Mouse (Mus musculus) embryonic facial prominence, embryonic 12.5 days (tissue): Measurements from ENCODE around the gene B3galnt1. TPM values are rescaled to one million over a fixed set of nuclear protein-coding genes. Genes with fewer than 3 reads are reported as not detected.
A peak's percentile ranks its signal among the peaks of the same experiment; 100 is the strongest.

ENCODE experiments used
- ATAC-seq: fragments of 200-750 bp; cut with Nextera tagmentation; 2 replicates; pipeline ENCODE4 v1.8.0; 2017; ENCODE audit not compliant: insufficient number of reproducible peaks, insufficient read depth, low FRiP score, low TSS enrichment
- H3K27ac ChIP-seq: fragments of 300-500 bp; sonication (generic); 2 replicates; pipeline ENCODE4 v1.5.1; 2016; ENCODE audit warnings: mild to moderate bottlenecking
- H3K27me3 ChIP-seq: fragments of 300-500 bp; sonication (generic); 2 replicates; pipeline ENCODE4 v1.6.1; 2016; ENCODE audit warnings: mild to moderate bottlenecking, moderate library complexity
- H3K36me3 ChIP-seq: fragments of 300-500 bp; sonication (generic); 2 replicates; pipeline ENCODE4 v1.6.1; 2016; ENCODE audit warnings: mild to moderate bottlenecking
- H3K4me1 ChIP-seq: fragments of 300-500 bp; sonication (generic); 2 replicates; pipeline ENCODE4 v1.6.1; 2016
- H3K4me2 ChIP-seq: fragments of 300-500 bp; sonication (generic); replicated peaks from 2 replicates; pipeline ENCODE4 v1.6.1; 2016; ENCODE audit warnings: mild to moderate bottlenecking, moderate library complexity
- H3K4me3 ChIP-seq: fragments of 300-500 bp; sonication (generic); 2 replicates; pipeline ENCODE4 v1.5.1; 2016; ENCODE audit warnings: mild to moderate bottlenecking
- H3K9ac ChIP-seq: fragments of 300-500 bp; sonication (generic); 2 replicates; pipeline ENCODE4 v1.6.1; 2016; ENCODE audit warnings: mild to moderate bottlenecking, moderate library complexity
- H3K9me3 ChIP-seq: fragments of 300-500 bp; sonication (generic); 2 replicates; pipeline ENCODE4 v1.6.1; 2016; ENCODE audit warnings: mild to moderate bottlenecking, moderate library complexity
- WGBS: fragments of 180-500 bp; shearing (Covaris S2); methylation state at CpG from one replicate; pipeline ENCODE4 v1.1.7; 2016; 5-methylcytosine and 5-hydroxymethylcytosine counted together
- polyA plus RNA-seq: library from polyadenylated mRNA; unstranded; fragments of >200 nt; fragmentation: Nextera tagmentation; extraction: Ambion mirVana; gene quantifications from 2 replicates; pipeline ENCODE4 v1.2.1, GENCODE M21; 2016

Gene B3galnt1
- 39.0 and 40.1 TPM in 2 replicates for polyA plus RNA-seq

DNA sequence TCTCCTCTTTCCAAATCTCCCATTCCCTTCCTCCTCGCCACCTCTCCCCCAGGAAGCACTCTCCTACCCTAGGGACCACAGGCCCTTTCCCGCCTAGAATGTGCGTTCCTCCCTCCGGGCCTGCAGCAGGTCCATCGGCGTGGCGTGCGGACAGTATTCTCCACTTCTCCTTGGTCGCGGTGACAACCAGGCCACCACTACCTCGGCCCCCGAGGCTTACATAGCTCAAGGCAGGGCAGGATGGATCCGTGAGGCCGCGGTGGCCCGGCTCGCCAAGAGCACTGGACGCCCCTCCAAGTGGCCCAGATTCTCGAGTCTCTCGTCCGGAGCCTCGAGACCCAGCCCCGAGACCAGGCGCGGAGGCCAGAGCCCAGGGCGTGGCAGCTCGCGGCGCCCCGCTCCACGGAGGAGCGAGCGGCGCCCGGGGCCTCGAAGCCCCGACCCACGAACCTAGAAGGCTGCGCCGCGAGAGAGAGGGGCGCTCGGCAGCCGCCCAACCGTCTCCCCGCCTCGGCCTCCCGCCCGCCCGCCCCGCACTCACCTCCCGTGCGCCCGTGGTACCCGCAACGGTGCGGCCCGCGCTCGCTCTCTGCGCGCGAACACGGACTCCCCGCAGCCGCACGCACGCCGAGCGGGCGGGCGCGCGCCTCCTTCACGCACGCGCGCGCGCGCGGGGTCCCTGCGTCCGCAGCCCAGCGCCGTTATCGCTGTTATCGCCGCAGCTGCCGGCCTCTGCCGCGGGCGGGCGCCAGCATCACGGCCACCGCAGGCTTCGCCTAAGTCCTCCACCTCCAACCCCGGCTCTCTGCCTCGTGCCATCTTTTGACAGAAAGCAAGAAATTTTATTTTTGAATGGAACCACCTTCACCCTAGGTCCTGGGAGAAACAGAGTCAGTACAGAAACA is at the start of gene B3galnt1:
TSS of gene B3galnt1 (minus strand) at position 700 of the 905 bp plus-strand sequence.
- peak within 1 kb of the TSS; percentile 30; the same call in 1 of the 2 replicates for H3K27ac ChIP-seq
- peak within 1 kb of the TSS; percentile 78 for H3K4me2 ChIP-seq
- H3K27me3 ChIP-seq: 0 out of 2 replicates have a peak, but pooled peaks cover 2% of the 10 kb centered on the region
- H3K9me3 ChIP-seq: no peaks in the 10 kb centered on the region
- peak within 1 kb of the TSS; percentile 71 for H3K4me3 ChIP-seq
- H3K36me3 ChIP-seq: no peaks in the 10 kb centered on the region
- ATAC-seq: peak; percentile 80
- H3K9ac ChIP-seq: peak within 1 kb of the TSS; percentile 88
- under 1% methylated on average over 82 of the region's 99 CpGs for WGBS
- H3K4me1 ChIP-seq: peaks cover 8% of the 10 kb centered on the region

DNA sequence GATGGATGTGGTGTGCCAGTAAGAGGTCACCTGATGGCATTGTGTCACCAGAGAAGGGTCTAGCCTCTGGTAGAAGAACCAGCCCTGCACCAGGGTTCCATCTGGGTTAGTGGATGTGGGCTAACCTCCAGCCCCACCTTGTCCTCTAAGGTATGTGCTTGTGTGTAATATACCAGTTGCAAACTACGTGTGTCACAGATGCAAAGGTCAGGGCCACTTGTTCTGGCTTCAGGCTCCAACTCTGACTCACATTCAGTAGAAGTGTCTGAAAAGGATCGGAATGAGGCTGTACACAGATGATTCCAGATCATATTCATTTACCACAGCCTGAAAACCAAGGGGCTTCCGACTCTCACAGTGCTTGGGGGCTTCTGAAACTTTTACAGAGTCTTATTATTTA is 35.8 kb upstream of the B3galnt1 start:
- Histone ChIP-seq H3K4me2 (no peak overlapping the region), H3K9me3 (no peaks in the 10 kb centered on the region), H3K4me1 (no peaks in the 10 kb centered on the region; the same call in 1 of the 2 replicates), H3K9ac (no peak overlapping the region), H3K36me3 (no peaks in the 10 kb centered on the region), H3K27me3 (no peaks in the 10 kb centered on the region), H3K27ac (no peak overlapping the region), H3K4me3 (no peak overlapping the region)
- ATAC-seq: no peak
- 83% methylated on average over 3 of the region's 3 CpGs for WGBS

DNA sequence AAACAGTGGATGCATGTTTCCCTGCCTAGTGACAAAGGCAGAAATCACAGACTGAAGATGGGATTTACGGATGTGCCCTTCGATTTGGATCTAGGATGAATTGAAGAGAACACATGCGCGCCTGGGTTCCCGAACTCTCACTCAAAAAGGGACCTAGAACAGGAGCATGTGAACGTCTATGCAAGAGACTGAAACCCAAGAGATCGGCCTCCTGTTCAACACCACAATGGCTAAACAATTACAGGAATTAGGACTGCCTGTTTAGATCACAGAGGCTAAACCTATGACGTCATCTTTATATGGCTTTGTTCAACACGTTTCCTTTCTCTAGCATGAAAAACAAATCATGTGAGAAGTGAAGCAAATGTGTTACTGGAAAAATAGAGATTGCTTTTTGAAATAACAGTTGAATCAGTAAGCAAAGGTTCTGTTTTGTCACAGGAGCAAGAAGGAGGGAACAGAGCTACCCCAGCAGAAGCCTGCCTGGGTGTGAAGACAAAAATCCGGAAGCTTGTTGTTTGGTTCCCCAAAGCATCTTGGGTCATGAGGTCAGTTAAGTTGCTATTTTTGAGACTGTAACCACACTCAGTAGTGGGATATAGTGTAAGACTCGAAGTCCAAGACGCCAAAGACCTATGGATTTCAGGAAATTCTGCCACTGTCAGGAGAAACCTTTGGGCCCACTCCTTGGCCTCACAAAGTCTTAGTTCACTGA is 35.1 kb upstream of the B3galnt1 start:
- Histone ChIP-seq H3K9me3 (no peaks in the 10 kb centered on the region), H3K9ac (no peak overlapping the region), H3K36me3 (no peaks in the 10 kb centered on the region), H3K27me3 (no peaks in the 10 kb centered on the region), H3K27ac (no peak overlapping the region), H3K4me2 (no peak overlapping the region), H3K4me3 (no peak overlapping the region), H3K4me1 (no peaks in the 10 kb centered on the region; the same call in 1 of the 2 replicates)
- no peak for ATAC-seq
- WGBS: 81% methylated on average over 12 of the region's 12 CpGs

GRCm38 (mm10) chr3:69626963-69627590 is 28.3 kb upstream of the B3galnt1 start:
- no peak for ATAC-seq
- no peak overlapping the region for H3K27ac ChIP-seq
- 66% methylated on average over 11 of the region's 11 CpGs for WGBS

DNA sequence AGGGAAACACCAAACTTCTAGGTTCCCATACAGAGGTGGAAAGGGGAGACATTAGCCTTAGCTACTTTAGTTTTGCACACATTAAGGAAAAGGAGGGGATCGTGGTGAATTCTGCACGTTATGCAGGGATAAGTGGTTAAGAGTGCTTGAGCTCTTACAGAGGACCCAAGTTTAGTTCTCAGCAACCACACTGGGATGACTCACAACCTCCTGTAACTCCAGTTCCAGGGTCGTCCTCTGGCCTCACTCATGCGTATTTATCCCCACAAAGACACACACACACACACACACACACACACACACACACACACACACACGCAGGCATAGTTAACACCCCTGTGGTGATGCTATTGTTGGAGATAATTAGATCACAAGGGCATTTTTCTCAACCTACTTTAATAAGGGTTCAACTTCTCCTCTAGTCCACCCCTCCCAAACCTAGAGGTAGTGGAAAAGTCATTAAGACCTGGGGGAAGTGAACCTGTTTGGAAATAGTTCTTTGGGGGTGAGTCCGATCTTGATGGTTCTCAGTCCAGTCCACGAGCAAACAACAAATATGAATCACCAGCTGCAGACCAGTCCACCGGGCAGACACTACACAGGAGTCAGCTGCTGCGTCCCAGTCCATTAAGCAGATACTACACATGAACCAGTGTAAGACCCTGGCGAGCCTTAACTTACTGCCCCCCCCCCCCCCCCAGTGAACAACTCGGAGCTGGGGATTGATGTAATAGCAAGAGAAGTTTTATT is 27.6 kb upstream of the B3galnt1 start:
- H3K9me3 ChIP-seq: no peaks in the 10 kb centered on the region
- H3K27me3 ChIP-seq: no peaks in the 10 kb centered on the region
- H3K9ac ChIP-seq: no peak overlapping the region
- WGBS: 77% methylated on average over 11 of the region's 11 CpGs
- no peak for ATAC-seq
- no peak overlapping the region for H3K4me3 ChIP-seq
- H3K36me3 ChIP-seq: no peaks in the 10 kb centered on the region
- H3K4me1 ChIP-seq: no peaks in the 10 kb centered on the region
- no peak overlapping the region for H3K4me2 ChIP-seq
- no peak overlapping the region for H3K27ac ChIP-seq

More at GRCm38 (mm10) chr3:69626963-69627590, 28.3 kb upstream of the B3galnt1 start:
- H3K9ac ChIP-seq: no peak overlapping the region
- H3K4me1 ChIP-seq: no peaks in the 10 kb centered on the region; the same call in 1 of the 2 replicates
- H3K36me3 ChIP-seq: no peaks in the 10 kb centered on the region
- H3K4me2 ChIP-seq: no peak overlapping the region
- H3K27me3 ChIP-seq: no peaks in the 10 kb centered on the region
- no peaks in the 10 kb centered on the region for H3K9me3 ChIP-seq
- H3K4me3 ChIP-seq: no peak overlapping the region

DNA sequence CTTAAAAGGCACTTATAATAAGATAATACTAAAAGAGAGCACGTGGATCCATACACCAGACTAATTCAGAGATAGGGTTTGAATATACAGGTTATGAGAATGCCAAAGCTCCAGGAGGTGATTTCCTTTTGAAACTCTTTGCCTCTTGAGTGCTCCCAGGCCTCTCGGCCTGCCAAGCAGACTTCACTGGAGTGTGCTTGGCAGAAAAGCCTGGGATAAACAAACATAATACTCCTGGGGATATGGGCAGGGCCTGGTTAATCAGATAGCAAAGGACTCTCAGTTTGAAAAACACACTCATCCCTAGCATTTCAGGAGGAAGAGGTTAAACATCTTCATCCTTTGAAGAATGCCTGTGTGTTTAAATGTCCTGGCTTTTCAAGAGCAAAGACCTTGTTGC is 25.4 kb upstream of the B3galnt1 start:
- H3K9ac ChIP-seq: no peak overlapping the region
- H3K4me1 ChIP-seq: no peaks in the 10 kb centered on the region
- H3K36me3 ChIP-seq: no peaks in the 10 kb centered on the region
- ATAC-seq: no peak
- no peaks in the 10 kb centered on the region for H3K9me3 ChIP-seq
- no peak overlapping the region for H3K4me3 ChIP-seq
- no peak overlapping the region for H3K27ac ChIP-seq
- 79% methylated on average over 2 of the region's 2 CpGs for WGBS
- no peaks in the 10 kb centered on the region for H3K27me3 ChIP-seq
- H3K4me2 ChIP-seq: no peak overlapping the region

DNA sequence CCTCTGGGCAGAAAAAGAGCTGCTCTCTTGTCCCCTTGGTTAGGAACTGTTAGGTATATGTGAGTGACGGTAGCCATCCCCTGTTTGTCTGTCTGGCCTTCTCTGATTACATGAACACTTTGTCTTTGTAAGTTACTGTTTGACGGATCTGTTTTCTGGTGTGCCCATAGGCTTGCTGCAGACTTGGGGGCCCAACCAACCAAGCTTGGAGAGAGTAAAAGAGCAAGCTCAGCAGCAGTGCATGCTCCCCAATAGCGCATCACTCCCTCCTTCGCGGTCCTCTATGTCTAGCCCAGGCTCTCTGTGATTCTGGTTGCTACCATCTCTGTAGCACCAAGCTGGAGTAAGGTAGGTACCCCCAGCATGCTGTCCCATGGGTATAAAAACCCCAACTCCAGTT is 9.1 kb upstream of the B3galnt1 start:
- ATAC-seq: no peak
- Histone ChIP-seq H3K36me3 (no peaks in the 10 kb centered on the region), H3K4me2 (no peak overlapping the region), H3K27ac (no peak overlapping the region), H3K27me3 (0 out of 2 replicates have a peak, but pooled peaks cover 3% of the 10 kb centered on the region), H3K4me1 (no peaks in the 10 kb centered on the region), H3K9me3 (peaks cover 6% of the 10 kb centered on the region; the same call in 1 of the 2 replicates), H3K4me3 (no peak overlapping the region), H3K9ac (no peak overlapping the region)
- 87% methylated on average over 5 of the region's 5 CpGs for WGBS

DNA sequence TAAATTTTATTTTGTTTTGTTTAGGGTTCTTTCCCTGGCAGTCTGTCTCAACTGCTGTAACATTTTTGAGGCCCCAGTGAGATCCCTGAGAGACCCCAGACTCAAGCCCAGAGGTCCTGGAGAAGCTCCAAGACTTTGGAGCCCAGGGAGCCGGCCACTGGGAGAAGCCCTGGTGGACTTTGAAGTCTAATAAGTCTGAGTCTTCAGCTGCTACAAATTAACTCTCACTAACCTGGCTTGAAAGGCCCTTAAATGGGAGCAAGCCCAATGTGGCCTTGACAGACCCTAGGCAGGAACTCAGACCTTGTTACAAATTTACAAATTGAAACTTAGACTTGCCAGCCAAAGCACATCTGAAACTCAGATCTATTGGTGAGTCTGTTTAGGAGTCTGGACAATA is 8.7 kb upstream of the B3galnt1 start:
- Histone ChIP-seq H3K9ac (no peak overlapping the region), H3K27ac (no peak overlapping the region), H3K4me1 (no peaks in the 10 kb centered on the region), H3K36me3 (no peaks in the 10 kb centered on the region), H3K4me2 (no peak overlapping the region), H3K4me3 (no peak overlapping the region), H3K27me3 (0 out of 2 replicates have a peak, but pooled peaks cover 3% of the 10 kb centered on the region), H3K9me3 (peaks cover 2% of the 10 kb centered on the region; the same call in 1 of the 2 replicates)
- no peak for ATAC-seq
- 22% methylated on average over 1 of the region's 1 CpGs for WGBS

GRCm38 (mm10) chr3:69606923-69607322 is 8.2 kb upstream of the B3galnt1 start:
- ATAC-seq: no peak
- H3K9ac ChIP-seq: no peak overlapping the region
- H3K9me3 ChIP-seq: no peaks in the 10 kb centered on the region
- H3K27ac ChIP-seq: no peak overlapping the region
- H3K27me3 ChIP-seq: 0 out of 2 replicates have a peak, but pooled peaks cover 3% of the 10 kb centered on the region
- H3K4me2 ChIP-seq: no peak overlapping the region
- no peaks in the 10 kb centered on the region for H3K36me3 ChIP-seq
- no peak overlapping the region for H3K4me3 ChIP-seq
- H3K4me1 ChIP-seq: no peaks in the 10 kb centered on the region
- WGBS: 86% methylated on average over 1 of the region's 1 CpGs

GRCm38 (mm10) chr3:69599166-69599500 is 373 bp upstream of the B3galnt1 start:
- peak; percentile 12; the same call in 1 of the 2 replicates for ATAC-seq
- 11% methylated on average over 5 of the region's 5 CpGs for WGBS
- 0 out of 2 replicates have a peak, but pooled peaks cover 3% of the 10 kb centered on the region for H3K27me3 ChIP-seq
- no peaks in the 10 kb centered on the region for H3K9me3 ChIP-seq
- H3K36me3 ChIP-seq: no peaks in the 10 kb centered on the region
- peak overlapping the region; percentile 88; the same call in 1 of the 2 replicates for H3K9ac ChIP-seq
- no peak overlapping the region for H3K27ac ChIP-seq
- peak overlapping the region; percentile 78 for H3K4me2 ChIP-seq
- peaks cover 8% of the 10 kb centered on the region for H3K4me1 ChIP-seq
- peak overlapping the region; percentile 71 for H3K4me3 ChIP-seq

DNA sequence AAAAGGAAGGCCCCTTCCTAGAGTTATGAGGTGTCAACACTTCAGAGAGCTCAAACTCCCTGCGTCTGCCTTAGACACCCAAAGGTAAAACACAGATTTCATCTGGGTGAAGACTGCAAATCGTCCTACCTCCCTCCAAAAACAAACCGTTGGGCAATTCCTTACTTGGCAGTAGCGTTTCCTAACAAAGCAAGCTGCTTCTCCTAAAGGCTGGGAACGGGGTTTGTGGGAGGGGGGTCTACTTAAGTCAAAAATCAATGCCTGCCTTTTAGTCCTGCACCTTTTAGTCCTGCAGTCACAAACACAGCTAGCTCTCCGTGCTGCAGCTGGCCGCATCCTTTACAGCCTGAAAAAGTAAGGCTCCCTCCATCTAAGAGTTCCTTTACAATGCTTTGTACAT is 944 bp downstream of the B3galnt1 start:
- Histone ChIP-seq H3K4me3 (peak overlapping the region; percentile 71), H3K9ac (peak overlapping the region; percentile 88), H3K36me3 (no peaks in the 10 kb centered on the region), H3K4me2 (peak overlapping the region; percentile 78), H3K9me3 (no peaks in the 10 kb centered on the region), H3K27me3 (no peaks in the 10 kb centered on the region), H3K4me1 (peaks cover 8% of the 10 kb centered on the region), H3K27ac (no peak overlapping the region)
- ATAC-seq: no peak
- 9% methylated on average over 7 of the region's 7 CpGs for WGBS
